Mouse (Mus musculus): ENCODE data around the gene Hps1.
A peak's percentile ranks its signal among the peaks of the same experiment; 100 is the strongest.

Gene Hps1

DNA sequence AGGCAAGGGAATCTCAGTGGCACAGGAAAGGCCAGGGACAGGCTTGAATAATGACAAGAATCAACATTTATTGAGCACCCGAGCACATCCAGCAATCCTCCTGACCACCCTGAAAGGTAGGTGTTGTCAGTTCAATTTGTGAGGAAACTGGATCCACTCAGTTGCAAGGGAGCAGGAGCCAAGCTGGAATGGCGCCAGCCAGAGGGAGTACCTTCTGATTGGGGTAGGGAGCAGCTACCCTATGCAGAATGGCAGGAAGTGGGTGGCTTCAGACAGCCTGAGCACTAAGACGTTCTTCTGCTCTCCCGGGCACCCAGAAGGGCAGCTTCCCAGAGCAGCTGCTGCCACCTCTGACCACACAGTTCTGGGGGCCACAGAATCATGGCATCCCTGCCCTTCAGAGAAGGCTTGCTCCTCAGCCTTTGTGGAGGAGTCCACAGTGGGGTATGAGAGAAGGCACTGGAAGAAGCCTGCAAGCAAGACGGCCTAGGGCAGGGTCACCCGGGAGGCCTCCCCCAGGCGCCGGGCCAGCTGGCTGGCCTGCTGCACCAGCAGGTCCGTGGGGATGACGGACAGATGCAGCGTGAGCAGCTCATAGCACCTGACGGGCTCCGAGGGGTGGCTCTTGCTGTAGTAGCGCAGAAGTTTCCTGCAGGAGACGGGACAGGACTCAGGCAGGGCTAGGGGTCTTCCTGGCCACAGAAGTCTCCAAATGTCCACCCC is 24.5 kb downstream of the Hps1 start:
- no peak for DNase-seq (ENCODE audit: low spot score)

DNA sequence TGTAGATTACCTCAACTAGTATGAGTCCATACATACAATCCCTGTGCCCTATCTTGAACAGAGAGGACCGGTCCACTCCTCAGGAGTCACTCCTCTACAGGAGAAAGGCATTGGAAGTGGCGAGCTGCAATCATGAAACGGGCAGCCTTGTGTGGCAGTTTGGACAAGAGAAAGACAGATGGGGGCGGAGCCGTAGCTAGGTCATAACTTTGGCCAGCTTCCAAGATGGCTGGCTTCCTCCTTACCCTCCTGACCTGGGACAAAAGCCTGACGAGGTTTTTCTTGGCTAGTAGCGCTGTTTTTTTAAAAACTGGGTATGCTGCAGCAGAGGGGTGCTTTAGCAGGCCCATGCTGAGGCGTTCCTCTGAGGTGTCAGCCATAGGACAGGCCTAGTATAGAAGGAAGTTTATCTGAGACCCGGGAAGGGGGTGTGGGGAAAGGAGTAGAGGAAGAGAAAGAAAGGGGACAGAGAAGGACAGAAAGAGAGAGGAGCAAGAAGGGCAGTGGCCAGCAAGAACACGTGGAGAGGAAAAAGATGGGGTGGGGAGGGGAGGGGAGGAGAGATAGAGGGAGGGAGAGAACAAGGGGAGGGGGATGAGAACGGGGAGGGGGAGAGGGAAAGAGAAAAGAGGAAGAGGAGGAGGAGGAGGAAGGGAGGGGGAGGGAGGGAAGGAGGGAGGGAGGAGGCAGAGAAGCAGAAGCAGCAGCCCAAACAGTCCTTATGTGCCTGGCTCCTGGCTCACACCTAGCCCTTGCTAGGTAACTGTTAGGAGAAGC is 26.4 kb downstream of the Hps1 start:
- DNase-seq (ENCODE audit: low spot score), result no peak

- peak; percentile 43 for DNase-seq (ENCODE audit: low spot score)
Measured at GRCm38 (mm10) chr19:42752363-42752931, 27.3 kb downstream of the Hps1 start, which contains the start of gene Pyroxd2. Gene Pyroxd2 (minus strand): TSS chr19:42752775.

- DNase-seq (ENCODE audit: low spot score), result no peak
Measured at GRCm38 (mm10) chr19:42750196-42750595, 29.6 kb downstream of the Hps1 start.

DNA sequence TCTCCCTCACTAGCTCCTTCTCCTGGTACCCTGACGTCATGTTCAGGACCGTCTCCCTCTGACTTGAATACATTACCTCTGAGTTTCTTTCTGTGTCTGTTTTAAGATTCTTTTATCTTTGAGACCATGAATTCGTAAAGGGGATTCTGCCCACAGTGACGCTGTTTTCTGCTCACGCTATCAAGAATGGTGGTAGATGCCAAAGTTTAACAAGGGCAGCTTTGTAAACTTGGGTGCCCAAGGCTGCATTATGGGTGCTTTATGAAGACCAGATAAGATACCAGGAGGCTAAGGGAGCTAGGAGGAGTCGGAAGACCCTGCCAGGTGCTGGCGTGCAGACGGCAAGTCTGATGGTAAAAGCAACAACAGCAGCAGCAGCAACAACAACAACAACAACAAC is 33.1 kb downstream of the Hps1 start:
- no peak for DNase-seq (ENCODE audit: low spot score)

DNA sequence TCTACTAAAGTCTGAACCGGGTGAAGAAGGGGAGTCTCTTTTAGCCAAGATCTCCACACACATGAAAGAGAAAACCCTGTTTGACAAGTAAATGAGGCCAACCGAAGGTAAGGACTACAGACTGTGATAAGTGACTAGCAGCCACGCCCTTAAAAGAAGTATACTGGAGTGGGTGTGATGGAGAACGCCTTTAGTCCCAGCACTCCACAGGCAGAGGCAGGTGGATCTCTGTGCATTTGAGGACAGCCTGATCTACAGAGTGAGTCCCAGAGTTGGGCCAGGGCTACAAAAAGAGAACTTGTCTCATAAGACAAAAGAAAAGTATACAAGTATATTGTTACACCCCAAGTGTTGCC is 33.9 kb downstream of the Hps1 start:
- no peak for DNase-seq (ENCODE audit: low spot score)

GRCm38 (mm10) chr19:42745084-42745868 is 34.5 kb downstream of the Hps1 start:
- no peak for DNase-seq (ENCODE audit: low spot score)

GRCm38 (mm10) chr19:42744162-42744586 is 35.6 kb downstream of the Hps1 start:
- DNase-seq (ENCODE audit: low spot score), result no peak

DNA sequence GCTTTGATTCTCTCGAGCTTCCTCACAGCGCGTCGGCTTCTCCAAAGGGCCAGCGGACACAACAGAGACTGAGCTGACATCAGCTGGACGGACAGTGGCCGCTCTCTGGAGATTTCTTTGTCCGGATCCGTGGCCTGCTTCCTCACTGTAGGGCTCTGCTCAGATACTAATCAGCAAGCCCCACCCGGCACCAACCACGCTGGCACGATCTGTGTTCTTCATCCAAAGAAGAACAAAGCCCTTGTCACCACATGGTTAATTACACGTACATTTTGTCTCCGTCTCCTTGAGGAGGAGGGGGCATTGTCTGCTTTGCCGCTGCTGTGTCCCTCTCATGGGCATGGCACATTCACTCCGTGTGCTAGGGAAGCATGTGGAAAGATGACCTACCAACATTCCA is 36.5 kb downstream of the Hps1 start:
- DNase-seq (ENCODE audit: low spot score), result no peak

- DNase-seq (ENCODE audit: low spot score), result no peak
Measured at GRCm38 (mm10) chr19:42741884-42742283, 37.9 kb downstream of the Hps1 start.

DNA sequence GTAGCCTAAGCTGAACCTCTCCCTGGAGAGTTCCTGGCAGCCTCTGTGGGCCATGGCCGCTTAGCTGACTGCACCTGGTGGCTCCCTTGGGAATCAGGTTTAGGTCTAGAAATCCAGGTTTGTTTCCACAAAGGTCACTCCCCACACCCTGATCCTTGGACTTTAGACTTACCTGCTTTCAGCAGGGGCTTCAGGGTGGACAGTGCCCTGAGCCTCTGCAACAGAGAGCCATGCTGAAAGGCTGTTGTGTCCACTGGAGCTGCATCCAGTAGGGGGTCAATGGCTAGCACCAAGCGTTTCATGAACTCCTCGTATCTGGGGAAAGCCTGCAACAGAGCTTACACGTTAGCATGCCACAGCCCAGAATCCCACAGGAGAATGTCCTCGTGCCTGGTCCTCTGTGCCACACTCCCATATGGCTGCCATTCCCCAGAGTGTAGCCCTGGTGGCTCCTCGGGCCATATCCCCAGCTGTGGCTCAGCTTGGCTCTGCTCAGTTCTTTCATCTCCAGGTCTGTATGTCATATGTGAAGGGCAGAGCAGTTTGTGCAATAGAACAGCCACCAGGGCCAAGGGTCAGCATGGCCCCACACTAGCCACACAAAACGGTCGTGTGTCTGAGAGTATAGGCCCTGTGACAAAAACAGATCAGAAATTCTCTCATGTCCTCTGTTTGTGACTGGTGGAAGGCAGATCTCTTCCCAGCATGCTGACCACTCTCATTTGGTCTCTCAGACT is 39.4 kb downstream of the Hps1 start:
- no peak for DNase-seq (ENCODE audit: low spot score)

- DNase-seq (ENCODE audit: low spot score), result no peak
Measured at GRCm38 (mm10) chr19:42739734-42740133, 40.0 kb downstream of the Hps1 start.

GRCm38 (mm10) chr19:42737753-42738152 is 42.0 kb downstream of the Hps1 start:
- DNase-seq (ENCODE audit: low spot score), result no peak

GRCm38 (mm10) chr19:42734982-42735381 is 44.8 kb downstream of the Hps1 start:
- DNase-seq (ENCODE audit: low spot score), result no peak

- DNase-seq (ENCODE audit: low spot score), result no peak
Measured at GRCm38 (mm10) chr19:42727424-42727823, 52.4 kb downstream of the Hps1 start.

GRCm38 (mm10) chr19:42726766-42727165 is 53.0 kb downstream of the Hps1 start:
- DNase-seq (ENCODE audit: low spot score), result no peak

- DNase-seq (ENCODE audit: low spot score), result no peak
Measured at GRCm38 (mm10) chr19:42725973-42726350, 53.8 kb downstream of the Hps1 start.

DNA sequence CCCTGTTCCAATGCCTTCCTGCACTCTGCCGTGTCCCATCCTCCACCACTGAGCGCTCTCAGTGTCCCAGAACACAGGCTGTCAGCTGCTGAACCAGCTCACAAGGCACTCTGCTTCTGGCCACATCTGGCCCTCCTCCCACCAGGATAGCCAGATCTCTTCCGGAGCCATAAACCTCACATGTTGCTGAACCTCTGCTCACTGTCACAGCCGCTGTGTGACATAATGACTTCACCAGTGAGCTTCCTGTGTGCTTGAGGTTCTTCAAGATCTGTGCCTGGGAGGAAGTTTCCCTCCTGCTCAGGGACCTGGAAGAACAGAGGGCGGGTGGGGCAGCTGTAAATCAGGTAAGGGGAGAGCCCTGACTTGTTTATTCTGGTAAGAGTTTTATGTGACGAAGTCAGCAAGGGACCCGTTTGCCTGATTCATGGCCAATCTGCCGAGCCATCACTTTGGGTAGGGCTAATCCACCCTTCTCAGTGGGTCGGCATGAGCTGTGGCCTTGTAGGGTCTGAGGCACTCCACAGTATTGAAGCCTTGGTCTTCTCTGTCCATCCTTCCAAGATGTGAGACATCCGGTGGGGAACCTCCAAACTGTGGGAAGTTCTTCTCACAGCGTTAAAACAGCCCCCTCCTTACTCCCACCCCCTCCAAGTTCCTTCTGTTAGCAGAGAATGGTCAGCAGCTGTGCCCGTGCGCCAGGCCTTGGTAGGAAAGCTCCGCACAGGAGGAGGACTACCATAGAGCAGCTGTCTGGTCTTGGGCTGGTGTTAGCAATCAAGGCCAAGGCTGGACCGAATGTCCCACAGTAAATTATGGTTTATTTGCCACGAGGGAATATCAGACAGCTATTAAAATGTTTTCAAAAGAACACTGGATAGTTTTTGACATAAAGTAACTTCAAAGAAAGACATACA is 54.5 kb downstream of the Hps1 start:
- DNase-seq (ENCODE audit: low spot score), result no peak

DNA sequence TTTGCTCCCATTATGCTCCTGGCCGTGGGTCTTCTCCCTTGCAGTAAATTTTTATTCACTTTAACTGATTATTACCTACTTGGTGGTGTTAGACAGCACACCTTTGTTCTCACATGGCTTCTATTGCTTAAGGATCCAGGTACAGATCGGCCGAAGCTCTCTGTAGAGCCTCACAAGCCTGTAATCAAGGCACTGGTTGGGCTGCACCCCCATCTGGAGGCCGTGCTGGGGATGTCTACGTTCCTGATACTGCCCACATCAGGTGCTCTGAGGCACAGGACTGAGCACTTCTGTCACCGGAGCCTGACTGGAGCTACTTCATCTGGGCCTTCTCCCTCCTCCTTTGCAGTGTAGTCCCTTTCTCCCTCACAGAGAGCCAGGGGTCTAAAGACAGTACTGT is 56.5 kb downstream of the Hps1 start:
- DNase-seq (ENCODE audit: low spot score), result no peak

- no peak for DNase-seq (ENCODE audit: low spot score)
Measured at GRCm38 (mm10) chr19:42722500-42722899, 57.3 kb downstream of the Hps1 start.

DNA sequence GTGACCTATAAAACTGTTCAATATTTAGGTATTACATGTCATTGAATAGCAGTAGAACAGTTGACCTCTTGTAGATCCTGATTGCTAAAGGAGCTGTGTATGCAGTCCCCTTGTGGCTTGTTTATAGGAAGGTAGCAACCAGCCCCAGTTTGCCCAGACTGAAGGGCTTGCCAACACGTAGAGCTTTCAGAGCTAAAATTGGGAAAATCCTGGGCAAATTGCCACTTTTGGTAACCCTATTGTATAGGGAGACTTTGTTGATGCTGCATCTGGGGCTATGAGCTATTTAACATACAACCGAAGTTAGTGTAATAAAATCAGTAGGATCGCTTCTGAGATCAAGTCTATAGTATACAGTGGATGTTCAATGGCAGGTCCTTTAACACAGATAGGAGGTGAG is 61.7 kb downstream of the Hps1 start:
- no peak for DNase-seq (ENCODE audit: low spot score)
